Mouse (Mus musculus): Measurements from ENCODE around the gene Rps2. TPM values are rescaled to one million over a fixed set of nuclear protein-coding genes. Genes with fewer than 3 reads are reported as not detected.

The Rps2 gene
- 399 and 442 TPM in 2 replicates for total RNA-seq (2023)

GRCm38 (mm10) chr17:24717943-24718342 lies at the start of gene Rps2, which contains the start of gene Rnf151:
Rps2 (plus strand) TSS chr17:24718116.
Rnf151 (minus strand) TSS chr17:24718063.

GRCm38 (mm10) chr17:24669545-24670245 lies 48.2 kb upstream of the Rps2 start, which contains the start of gene Zfp598:
Zfp598 (plus strand) TSS chr17:24669687.

DNA sequence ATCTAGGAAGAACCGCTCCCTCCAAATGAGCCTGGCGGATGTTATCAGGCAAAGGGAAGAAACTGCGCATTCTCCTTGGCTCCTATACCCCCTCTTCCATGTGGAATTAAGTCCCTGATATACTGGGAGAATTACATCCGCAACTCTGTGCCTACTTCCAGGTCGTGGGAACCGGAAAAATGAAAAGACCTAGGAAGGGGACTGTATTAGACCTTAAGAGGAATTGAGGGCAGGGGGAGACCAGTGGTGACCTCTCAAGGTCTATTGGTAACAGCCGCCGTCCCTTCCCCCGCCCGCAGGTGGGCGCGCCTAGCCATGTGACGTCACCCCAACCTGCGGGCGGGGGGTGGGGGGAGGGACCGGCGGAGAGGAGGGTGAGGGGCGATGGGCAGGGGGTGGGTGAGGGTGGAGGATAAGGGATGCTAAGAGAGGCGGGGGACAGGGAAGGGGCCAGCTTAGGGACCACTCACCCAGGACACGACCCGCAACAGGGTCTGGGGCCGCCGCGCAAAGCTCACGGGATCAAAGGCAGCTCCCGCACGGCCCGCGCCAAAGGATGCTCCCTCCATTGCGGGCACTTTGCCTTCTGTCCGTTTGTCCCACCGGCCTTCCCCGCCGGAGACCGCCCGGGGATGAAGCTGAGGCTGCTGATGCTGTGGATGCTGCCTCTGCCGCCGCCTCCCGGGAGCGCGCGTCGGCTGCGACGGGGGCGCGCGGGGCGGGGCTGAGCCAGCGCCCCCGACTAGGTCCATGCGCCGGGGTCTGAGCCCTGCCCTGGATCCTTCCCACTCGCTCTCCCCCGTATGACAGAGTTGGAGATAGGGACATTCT lies 28.4 kb upstream of the Rps2 start, which contains the start of gene Syngr3:
Syngr3 (minus strand) TSS at position 705 of the 831 bp plus-strand sequence.

GRCm38 (mm10) chr17:24696011-24696697 lies 21.8 kb upstream of the Rps2 start, which contains the start of the genes Gfer and Noxo1:
Gfer (minus strand) TSS chr17:24696156.
Noxo1 (plus strand) TSS chr17:24696234.

DNA sequence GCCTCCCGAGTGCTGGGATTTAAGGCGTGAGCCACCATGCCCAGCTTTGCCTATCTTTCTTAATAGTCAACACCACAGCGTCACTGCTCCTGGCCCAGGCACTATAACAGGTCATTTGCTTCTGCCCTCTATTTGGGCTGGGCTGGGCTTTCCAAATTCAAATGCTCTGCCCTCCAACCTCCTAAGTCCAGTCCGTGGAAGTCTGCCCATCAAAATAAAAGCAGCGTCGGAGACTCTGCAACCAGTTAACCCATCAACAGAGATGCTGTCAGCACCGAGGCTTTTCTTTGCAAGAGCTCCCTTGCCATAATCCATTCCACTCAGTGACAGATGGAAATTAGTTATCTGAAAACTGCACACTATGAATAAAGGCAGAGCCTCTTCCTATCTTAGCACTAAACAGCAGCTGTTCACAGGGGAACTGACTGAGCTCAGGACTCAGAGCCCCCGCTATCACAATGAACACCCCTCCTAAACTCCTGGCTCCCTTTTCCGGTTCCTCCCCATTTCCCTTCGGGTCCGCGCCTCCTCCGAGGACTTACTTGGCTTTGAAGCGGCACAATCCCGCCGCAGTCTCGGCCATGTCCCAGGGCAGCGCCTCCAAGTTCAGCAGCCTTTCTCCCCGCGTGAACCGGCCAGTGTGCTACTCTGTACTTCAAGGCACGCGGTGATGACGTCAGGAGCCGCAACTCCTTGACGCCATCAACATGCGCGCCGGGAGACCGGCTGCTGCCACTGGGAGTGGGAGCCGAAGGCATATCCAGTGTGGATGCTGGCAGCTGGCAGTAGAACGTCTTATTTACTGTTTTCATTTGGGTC lies 10.7 kb upstream of the Rps2 start, which contains the start of gene Tbl3:
Tbl3 (minus strand) TSS at position 679 of the 819 bp plus-strand sequence.

DNA sequence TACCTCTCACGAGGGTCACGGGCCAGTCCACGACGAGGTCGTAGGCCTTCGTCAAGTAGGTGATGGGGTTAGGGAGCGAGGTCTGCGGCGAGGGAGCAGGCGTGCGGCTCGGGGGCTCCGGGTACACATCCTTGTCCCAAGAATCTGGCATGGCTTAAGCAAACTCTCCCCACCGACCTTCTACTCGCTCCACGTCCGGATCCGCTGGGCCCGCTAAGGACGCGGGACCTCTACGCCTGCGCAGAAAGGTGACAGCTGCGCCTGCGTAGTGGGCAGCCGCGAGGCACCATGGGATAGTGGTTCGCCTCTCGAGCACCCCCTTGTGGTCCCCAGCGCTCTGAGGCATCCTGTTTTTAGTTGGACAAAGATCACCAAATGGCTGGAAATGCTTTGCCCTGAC lies 6.3 kb downstream of the Rps2 start, which contains the start of gene Ndufb10:
Ndufb10 (minus strand) TSS at position 295 of the 400 bp plus-strand sequence.

DNA sequence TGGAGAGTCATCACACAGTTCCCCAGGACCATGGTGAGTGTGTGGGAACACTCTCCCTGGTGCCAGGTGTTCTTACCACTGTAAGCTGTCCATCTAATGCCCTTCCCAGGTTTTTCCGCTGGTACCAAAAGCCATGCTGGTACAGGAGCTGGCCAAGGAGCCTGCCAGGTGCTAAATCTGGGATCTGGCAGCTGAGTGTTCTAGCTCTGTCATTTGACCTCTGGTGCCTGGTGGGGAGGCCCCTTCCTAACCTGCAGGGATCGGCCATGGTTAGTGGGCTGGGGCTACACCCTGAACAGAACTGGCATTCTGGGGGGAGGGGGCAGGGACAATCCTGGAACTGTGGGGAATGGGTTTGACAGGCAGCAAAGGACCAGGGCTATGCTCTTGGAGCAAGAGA lies 9.7 kb downstream of the Rps2 start, which contains the start of gene Rpl3l:
Rpl3l (plus strand) TSS at position 203 of the 400 bp plus-strand sequence.

DNA sequence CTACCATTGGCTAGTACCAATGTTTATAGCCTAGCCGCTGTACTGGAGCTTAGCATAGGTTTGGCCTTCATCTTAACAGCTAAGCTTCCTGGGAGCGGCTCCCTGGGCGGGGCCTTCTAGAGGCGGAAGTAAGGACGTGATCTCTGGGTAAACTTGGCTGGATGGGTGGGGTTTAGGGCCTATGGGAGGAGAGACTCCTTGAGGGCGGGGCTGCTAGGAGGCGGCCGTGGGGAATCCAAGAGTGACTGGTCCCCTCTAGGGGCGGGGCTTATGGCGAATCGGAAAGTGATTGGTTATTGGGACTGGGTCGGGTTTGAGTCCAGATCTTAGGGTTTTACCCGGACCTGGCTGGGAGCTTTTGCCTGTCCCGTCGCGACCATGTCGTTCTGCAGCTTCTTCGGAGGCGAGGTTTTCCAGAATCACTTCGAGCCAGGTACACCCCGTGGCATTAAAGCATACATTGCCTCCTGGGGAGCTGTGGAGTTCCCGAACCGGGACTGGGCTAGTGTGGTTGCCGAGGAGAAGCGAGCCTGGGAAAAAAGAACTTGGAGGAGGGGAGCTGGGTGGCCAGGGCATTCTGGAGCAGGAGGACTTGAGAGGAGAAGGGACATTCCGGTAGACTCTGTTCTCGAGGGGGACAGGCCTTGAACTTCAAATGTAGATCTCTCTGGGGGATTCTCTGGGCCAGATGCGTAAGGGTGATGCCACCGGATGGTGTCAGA lies 18.6 kb downstream of the Rps2 start, which contains the start of gene Msrb1:
Msrb1 (plus strand) TSS at position 313 of the 722 bp plus-strand sequence.

GRCm38 (mm10) chr17:24752415-24753394 lies 34.8 kb downstream of the Rps2 start, which contains the start of gene Hs3st6:
Hs3st6 (plus strand) TSS chr17:24752988.

Other genes starting within 250 kb of the Rps2 start
- gene E4f1, start 247.8 kb upstream of the Rps2 start, total RNA-seq (2023) = 40.1 and 46.7 TPM in 2 replicates
- 21.5 and 26.4 TPM in 2 replicates for gene Pgp, start 247.7 kb upstream of the Rps2 start, total RNA-seq (2023)
- gene Bricd5, start 244.2 kb upstream of the Rps2 start, total RNA-seq (2023) = 0.98 TPM in 1 of 2 replicates, not detected in the other
- 35.2 and 41.1 TPM in 2 replicates for gene Mlst8, start 239.0 kb upstream of the Rps2 start, total RNA-seq (2023)
- not detected in 2 replicates for gene Caskin1, start 229.5 kb upstream of the Rps2 start, total RNA-seq (2023)
- 123 and 145 TPM in 2 replicates for gene Traf7, start 190.2 kb upstream of the Rps2 start, total RNA-seq (2023)
- gene Rab26, start 183.9 kb upstream of the Rps2 start, total RNA-seq (2023) = 0.38 TPM in 1 of 2 replicates, not detected in the other
- gene Pkd1, start 168.3 kb upstream of the Rps2 start, total RNA-seq (2023) = 15.6 and 23.9 TPM in 2 replicates
- 41.1 and 43.3 TPM in 2 replicates for gene Tsc2, start 85.5 kb upstream of the Rps2 start, total RNA-seq (2023)
- 0.88 and 1.5 TPM in 2 replicates for gene Nthl1, start 85.4 kb upstream of the Rps2 start, total RNA-seq (2023)
- gene Slc9a3r2, start 67.8 kb upstream of the Rps2 start, total RNA-seq (2023) = 3.0 and 3.3 TPM in 2 replicates
- not detected in 2 replicates for gene Npw, start 59.7 kb upstream of the Rps2 start, total RNA-seq (2023)
- gene Zfp598, start 48.4 kb upstream of the Rps2 start, total RNA-seq (2023) = 21.0 and 25.1 TPM in 2 replicates
- gene Syngr3, start 28.2 kb upstream of the Rps2 start, total RNA-seq (2023) = not detected in 2 replicates
- gene Gfer, start 22.0 kb upstream of the Rps2 start, total RNA-seq (2023) = 3.9 and 4.5 TPM in 2 replicates
- gene Noxo1, start 21.9 kb upstream of the Rps2 start, total RNA-seq (2023) = 0.57 and 1.5 TPM in 2 replicates
- 9.5 and 12.4 TPM in 2 replicates for gene Tbl3, start 10.5 kb upstream of the Rps2 start, total RNA-seq (2023)
- not detected in 2 replicates for gene Rnf151, start 53 bp upstream of the Rps2 start, total RNA-seq (2023)
- gene Ndufb10, start 6.4 kb downstream of the Rps2 start, total RNA-seq (2023) = 61.5 and 73.8 TPM in 2 replicates
- gene Rpl3l, start 9.7 kb downstream of the Rps2 start, total RNA-seq (2023) = 1.9 and 2.1 TPM in 2 replicates
- gene Msrb1, start 18.5 kb downstream of the Rps2 start, total RNA-seq (2023) = 1,300 and 1,322 TPM in 2 replicates
- gene Hs3st6, start 34.9 kb downstream of the Rps2 start, total RNA-seq (2023) = 0.51 and 0.70 TPM in 2 replicates
- not detected in 2 replicates for gene Meiob, start 86.2 kb downstream of the Rps2 start, total RNA-seq (2023)
- gene Hagh, start 122.0 kb downstream of the Rps2 start, total RNA-seq (2023) = 34.8 and 35.3 TPM in 2 replicates
- gene Fahd1, start 132.2 kb downstream of the Rps2 start, total RNA-seq (2023) = 1.5 and 2.2 TPM in 2 replicates
- 0.32 and 0.36 TPM in 2 replicates for gene Igfals, start 147.9 kb downstream of the Rps2 start, total RNA-seq (2023)
- gene Nubp2, start 168.2 kb downstream of the Rps2 start, total RNA-seq (2023) = 51.2 and 59.0 TPM in 2 replicates
- 25.3 and 35.4 TPM in 2 replicates for gene Spsb3, start 168.5 kb downstream of the Rps2 start, total RNA-seq (2023)
- gene Eme2, start 177.0 kb downstream of the Rps2 start, total RNA-seq (2023) = 10.1 and 11.6 TPM in 2 replicates
- 12.9 and 15.4 TPM in 2 replicates for gene Mrps34, start 177.0 kb downstream of the Rps2 start, total RNA-seq (2023)
- gene Nme3, start 178.4 kb downstream of the Rps2 start, total RNA-seq (2023) = 15.7 and 16.5 TPM in 2 replicates
- gene Mapk8ip3, start 218.9 kb downstream of the Rps2 start, total RNA-seq (2023) = 70.4 and 91.3 TPM in 2 replicates
- gene Jpt2, start 242.6 kb downstream of the Rps2 start, total RNA-seq (2023) = 26.3 and 30.8 TPM in 2 replicates